Mouse (Mus musculus) cortical plate, adult 2 months (tissue): ENCODE data around the gene Ppl. TPM values are rescaled to one million over a fixed set of nuclear protein-coding genes. Genes with fewer than 3 reads are reported as not detected.

Experiments used
- H3K27ac ChIP-seq: fragments of 200-500 bp; 2 replicates; pipeline ENCODE4 v1.5.1; 2012; ENCODE audit warnings: low read length, control low read depth, inconsistent platforms; ENCODE audit not compliant: insufficient read depth
- H3K4me1 ChIP-seq: fragments of 200-500 bp; 2 replicates; pipeline ENCODE4 v1.6.1; 2011; ENCODE audit warnings: low read length; ENCODE audit not compliant: control insufficient read depth, insufficient read depth
- H3K4me3 ChIP-seq: fragments of 200-500 bp; 2 replicates; pipeline ENCODE4 v1.5.1; 2011; ENCODE audit warnings: mild to moderate bottlenecking, low read length, control low read depth; ENCODE audit not compliant: insufficient read depth
- CTCF ChIP-seq: fragments of 200-500 bp; IDR thresholded peaks from 2 replicates; pipeline ENCODE4 v1.5.1; 2011; ENCODE audit warnings: mild to moderate bottlenecking, control low read depth, low read length; ENCODE audit not compliant: insufficient read depth; ENCODE audit errors: extremely low read depth
- POLR2A ChIP-seq: fragments of 200-500 bp; IDR thresholded peaks from 2 replicates; pipeline ENCODE4 v1.6.1; 2011; ENCODE audit warnings: mild to moderate bottlenecking, low read length, control low read depth; ENCODE audit not compliant: insufficient read depth; ENCODE audit errors: extremely low read depth
- polyA plus RNA-seq: library from polyadenylated mRNA; depleted of rRNA; stranded (reverse); fragments of >200 nt; gene quantifications from 2 replicates; pipeline ENCODE4 v1.2.3, GENCODE M21; 2012

Gene Ppl
- polyA plus RNA-seq, 1 experiment: 0.25 TPM

GRCm38 (mm10) chr16:5131251-5131922, 834 bp downstream of the Ppl start:
- TF ChIP-seq POLR2A: no peak
- TF ChIP-seq CTCF: no peak
- Histone ChIP-seq H3K4me1 (no peaks in the 10 kb centered on the region), H3K27ac (no peak overlapping the region), H3K4me3 (peak overlapping the region; percentile 20; the same call in 1 of the 2 replicates)

GRCm38 (mm10) chr16:5130766-5131165, 1.5 kb downstream of the Ppl start:
- no peak overlapping the region for H3K4me3 ChIP-seq
- H3K27ac ChIP-seq: no peak overlapping the region
- H3K4me1 ChIP-seq: no peaks in the 10 kb centered on the region
- TF ChIP-seq CTCF (no peak), POLR2A (no peak)

GRCm38 (mm10) chr16:5130196-5130595, 2.0 kb downstream of the Ppl start:
- no peak overlapping the region for H3K27ac ChIP-seq
- TF ChIP-seq POLR2A: no peak
- no peak for TF ChIP-seq CTCF
- no peak overlapping the region for H3K4me3 ChIP-seq
- H3K4me1 ChIP-seq: no peaks in the 10 kb centered on the region

- no peak for TF ChIP-seq CTCF
- TF ChIP-seq POLR2A: no peak
- H3K4me1 ChIP-seq: no peaks in the 10 kb centered on the region
Observed at GRCm38 (mm10) chr16:5123476-5123875, 8.7 kb downstream of the Ppl start.

GRCm38 (mm10) chr16:5119845-5120244, 12.4 kb downstream of the Ppl start:
- Histone ChIP-seq H3K4me3 (no peak overlapping the region), H3K27ac (no peak overlapping the region), H3K4me1 (no peaks in the 10 kb centered on the region)
- TF ChIP-seq POLR2A (no peak), CTCF (no peak)

More at GRCm38 (mm10) chr16:5123476-5123875, 8.7 kb downstream of the Ppl start:
- Histone ChIP-seq H3K27ac (no peak overlapping the region), H3K4me3 (no peak overlapping the region)

- TF ChIP-seq CTCF: no peak
- no peak for TF ChIP-seq POLR2A
- Histone ChIP-seq H3K4me3 (no peak overlapping the region), H3K27ac (no peak overlapping the region)
Observed at GRCm38 (mm10) chr16:5119385-5119784, 12.8 kb downstream of the Ppl start.

GRCm38 (mm10) chr16:5113582-5113981, 18.6 kb downstream of the Ppl start:
- TF ChIP-seq CTCF (no peak), POLR2A (no peak)
- Histone ChIP-seq H3K4me1 (no peaks in the 10 kb centered on the region), H3K27ac (no peak overlapping the region), H3K4me3 (no peak overlapping the region)

More at GRCm38 (mm10) chr16:5119385-5119784, 12.8 kb downstream of the Ppl start:
- no peaks in the 10 kb centered on the region for H3K4me1 ChIP-seq

GRCm38 (mm10) chr16:5113002-5113550, 19.1 kb downstream of the Ppl start:
- TF ChIP-seq CTCF: no peak
- no peak for TF ChIP-seq POLR2A

GRCm38 (mm10) chr16:5111021-5111420, 21.2 kb downstream of the Ppl start:
- no peaks in the 10 kb centered on the region for H3K4me1 ChIP-seq
- TF ChIP-seq CTCF (no peak), POLR2A (no peak)
- H3K27ac ChIP-seq: no peak overlapping the region
- no peak overlapping the region for H3K4me3 ChIP-seq

More at GRCm38 (mm10) chr16:5113002-5113550, 19.1 kb downstream of the Ppl start:
- Histone ChIP-seq H3K4me1 (no peaks in the 10 kb centered on the region), H3K4me3 (no peak overlapping the region), H3K27ac (no peak overlapping the region)

GRCm38 (mm10) chr16:5109877-5110276, 22.3 kb downstream of the Ppl start:
- H3K4me3 ChIP-seq: no peak overlapping the region
- no peak overlapping the region for H3K27ac ChIP-seq
- TF ChIP-seq POLR2A: no peak
- no peak for TF ChIP-seq CTCF
- H3K4me1 ChIP-seq: no peaks in the 10 kb centered on the region

- Histone ChIP-seq H3K27ac (no peak overlapping the region), H3K4me3 (no peak overlapping the region), H3K4me1 (no peaks in the 10 kb centered on the region)
- no peak for TF ChIP-seq POLR2A
- no peak for TF ChIP-seq CTCF
Observed at GRCm38 (mm10) chr16:5101000-5101399, 31.2 kb downstream of the Ppl start.
